Mouse (Mus musculus) left cerebral cortex, adult 18-20 months (tissue): ENCODE data around the gene Slc27a3. TPM values are rescaled to one million over a fixed set of nuclear protein-coding genes. Genes with fewer than 3 reads are reported as not detected.
A peak's percentile ranks its signal among the peaks of the same experiment; 100 is the strongest.

ENCODE experiments used
- DNase-seq, 2 experiments: peaks; one replicate each; pipeline ENCODE4 v3.0.0; 2021 to 2022; ENCODE audit warnings: low spot score in 2 of 2, mixed read lengths in 1 of 2
- long read RNA-seq, 2 experiments: library from polyadenylated mRNA; stranded (forward); transcript quantifications; one replicate each; pipeline ENCODE4 v2.0.0; 2021
- total RNA-seq, 2 experiments: library from RNA; stranded (reverse); gene quantifications; 2 replicates each; pipeline ENCODE4 v1.2.3; 2021

Slc27a3 gene
- 1 to 10 TPM; 5.9 to 9.3 TPM for total RNA-seq
- long read RNA-seq, experiment 1, partial matches to known transcripts = 1 of 5 reads
- long read RNA-seq, experiment 1, other reads (novel, unspliced or antisense) = 1 of 5 reads
- long read RNA-seq, experiment 2, partial matches to known transcripts = 0 of 2 reads
- long read RNA-seq, experiment 2, other reads (novel, unspliced or antisense) = 0 of 2 reads

GRCm38 (mm10) chr3:90389511-90390490, at the start of gene Slc27a3:
TSS of gene Slc27a3 (minus strand) at chr3:90389938.
- peak; percentile 26 to 45 for DNase-seq

- no peak for DNase-seq
Observed at GRCm38 (mm10) chr3:90437131-90437530, 47.4 kb upstream of the Slc27a3 start.

GRCm38 (mm10) chr3:90434073-90434730, 44.5 kb upstream of the Slc27a3 start:
- no peak for DNase-seq

GRCm38 (mm10) chr3:90433381-90434020, 43.8 kb upstream of the Slc27a3 start, which contains the start of gene Ints3:
TSS of gene Ints3 (minus strand) at chr3:90433622.
- peak; percentile 100 for DNase-seq

- DNase-seq = peak; percentile 31 to 46
Observed at GRCm38 (mm10) chr3:90432811-90433219, 43.1 kb upstream of the Slc27a3 start.

GRCm38 (mm10) chr3:90432348-90432747, 42.6 kb upstream of the Slc27a3 start:
- DNase-seq = no peak

- no peak for DNase-seq
Observed at GRCm38 (mm10) chr3:90429576-90429975, 39.8 kb upstream of the Slc27a3 start.

GRCm38 (mm10) chr3:90428186-90428585, 38.4 kb upstream of the Slc27a3 start:
- DNase-seq = no peak

- DNase-seq = no peak
Observed at GRCm38 (mm10) chr3:90427574-90427973, 37.8 kb upstream of the Slc27a3 start.

GRCm38 (mm10) chr3:90425499-90425898, 35.8 kb upstream of the Slc27a3 start:
- no peak for DNase-seq

GRCm38 (mm10) chr3:90423549-90423948, 33.8 kb upstream of the Slc27a3 start:
- no peak for DNase-seq

GRCm38 (mm10) chr3:90420696-90421095, 31.0 kb upstream of the Slc27a3 start:
- no peak for DNase-seq

GRCm38 (mm10) chr3:90413011-90413396, 23.3 kb upstream of the Slc27a3 start:
- no peak for DNase-seq

- DNase-seq = peak; percentile 73 to 76
Observed at GRCm38 (mm10) chr3:90412312-90413010, 22.7 kb upstream of the Slc27a3 start.

GRCm38 (mm10) chr3:90408721-90409120, 19.0 kb upstream of the Slc27a3 start:
- DNase-seq = no peak

GRCm38 (mm10) chr3:90406414-90406813, 16.7 kb upstream of the Slc27a3 start:
- DNase-seq = no peak

- no peak for DNase-seq
Observed at GRCm38 (mm10) chr3:90404609-90405008, 14.9 kb upstream of the Slc27a3 start.

- DNase-seq = no peak
Observed at GRCm38 (mm10) chr3:90404121-90404520, 14.4 kb upstream of the Slc27a3 start.

GRCm38 (mm10) chr3:90400993-90401392, 11.3 kb upstream of the Slc27a3 start:
- DNase-seq = no peak

- no peak for DNase-seq
Observed at GRCm38 (mm10) chr3:90395629-90396028, 5.9 kb upstream of the Slc27a3 start.

GRCm38 (mm10) chr3:90392661-90393060, 2.9 kb upstream of the Slc27a3 start:
- DNase-seq = no peak
